Mouse (Mus musculus): ENCODE data around the gene Ssu72. TPM values are rescaled to one million over a fixed set of nuclear protein-coding genes. Genes with fewer than 3 reads are reported as not detected.

Gene Ssu72
- polyA plus RNA-seq, 1 experiment from 2014 or later: 91.2 TPM

DNA sequence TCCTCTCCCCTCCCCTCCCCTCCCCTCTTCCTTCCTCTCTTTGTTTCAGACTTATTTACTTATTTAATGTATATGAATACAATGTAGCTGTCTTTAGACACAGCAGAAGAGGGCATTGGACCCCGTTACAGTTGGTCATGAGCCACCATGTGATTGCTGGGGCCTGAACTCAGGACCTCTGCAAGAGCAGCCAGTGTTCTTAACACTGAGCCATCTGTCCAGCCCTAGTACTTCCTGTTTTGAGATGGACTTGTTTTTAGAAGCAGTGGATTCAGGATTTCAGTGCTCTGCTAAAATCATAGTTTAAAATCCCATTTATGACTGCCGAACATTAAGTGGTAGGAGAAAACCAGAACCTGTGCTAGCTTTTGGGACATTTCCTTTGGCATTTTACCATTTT, 4.0 kb downstream of the Ssu72 start:
- Histone ChIP-seq H3K27ac (no peak overlapping the region), H3K4me1 (peaks cover 61% of the 10 kb centered on the region), H3K27me3 (replicated peaks) (no peaks in the 10 kb centered on the region), H3K4me3 (no peak overlapping the region), H3K9ac (no peak overlapping the region), H3K4me2 (no peak overlapping the region), H3K36me3 (peaks cover 12% of the 10 kb centered on the region), H3K9me3 (replicated peaks) (no peaks in the 10 kb centered on the region)
- ATAC-seq: no peak
- WGBS (ENCODE audit: insufficient replicate concordance): 72% methylated on average over 2 of the region's 2 CpGs

DNA sequence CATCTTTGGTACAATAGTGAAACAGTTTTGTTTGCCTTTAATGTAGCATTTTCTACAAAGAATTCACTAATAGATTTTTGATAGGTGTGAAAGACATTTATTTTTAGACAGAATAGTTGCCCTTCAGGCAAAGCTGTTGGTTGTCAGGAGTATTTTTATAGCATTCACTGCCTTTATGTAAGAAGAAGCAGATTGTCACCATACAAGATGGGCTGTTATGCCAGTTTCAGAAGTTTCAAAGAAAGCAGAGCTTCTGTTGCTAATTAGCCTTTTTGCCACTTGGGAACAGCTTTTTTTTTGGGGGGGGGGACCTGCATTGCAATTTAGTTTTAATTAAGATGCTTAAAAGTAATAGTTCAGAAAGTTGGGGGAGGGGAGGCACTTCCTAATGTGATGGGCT, 4.4 kb downstream of the Ssu72 start:
- H3K9ac ChIP-seq: no peak overlapping the region
- peaks cover 16% of the 10 kb centered on the region for H3K36me3 ChIP-seq
- peaks cover 57% of the 10 kb centered on the region for H3K4me1 ChIP-seq
- no peak overlapping the region for H3K4me3 ChIP-seq
- no peak for ATAC-seq
- H3K27me3 ChIP-seq (replicated peaks): no peaks in the 10 kb centered on the region
- H3K9me3 ChIP-seq (replicated peaks): no peaks in the 10 kb centered on the region
- no peak overlapping the region for H3K4me2 ChIP-seq
- H3K27ac ChIP-seq: peak overlapping the region; percentile 2; the same call in 1 of the 2 replicates

DNA sequence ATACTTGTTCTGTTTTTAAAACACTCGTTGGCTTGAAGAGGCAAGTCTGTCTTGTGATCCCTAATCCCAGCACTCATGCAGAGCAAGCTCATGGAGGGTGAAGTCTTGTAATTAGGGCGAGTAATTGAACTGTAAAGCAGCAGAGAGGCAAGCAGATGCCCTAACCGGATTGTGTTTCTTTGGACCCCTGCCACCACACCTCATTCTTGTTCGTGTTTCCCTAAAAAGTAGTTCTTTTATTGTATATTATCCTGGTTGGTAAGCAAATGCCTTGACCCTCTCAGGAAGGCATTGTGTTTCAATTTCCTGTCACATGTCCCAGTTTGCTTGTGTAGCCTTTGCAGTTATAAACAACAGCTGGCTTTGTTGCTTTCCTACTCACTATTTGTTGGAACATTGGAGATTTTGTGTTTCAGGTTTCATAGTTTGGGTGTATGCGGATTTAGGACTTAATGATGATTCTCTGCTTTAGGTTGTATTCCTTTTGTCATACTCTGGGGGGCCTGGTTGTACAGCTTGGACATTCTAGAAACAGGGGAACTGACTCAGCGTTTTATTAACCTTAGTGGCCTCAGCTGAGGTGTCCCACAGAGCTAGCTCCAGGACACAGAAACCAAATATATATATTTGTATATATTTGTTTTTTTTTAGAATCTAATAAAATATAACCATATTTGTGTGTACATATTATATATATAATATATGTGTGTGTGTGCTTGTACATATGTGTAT, 6.1 kb downstream of the Ssu72 start:
- WGBS (ENCODE audit: insufficient replicate concordance): 50% methylated on average over 6 of the region's 6 CpGs
- no peaks in the 10 kb centered on the region for H3K9me3 ChIP-seq (replicated peaks)
- H3K4me2 ChIP-seq: no peak overlapping the region
- ATAC-seq: no peak
- H3K9ac ChIP-seq: no peak overlapping the region
- H3K27me3 ChIP-seq (replicated peaks): no peaks in the 10 kb centered on the region
- H3K36me3 ChIP-seq: peaks cover 33% of the 10 kb centered on the region
- 0 out of 2 replicates have a peak overlapping the region, but pooled peaks have one; percentile 2 for H3K27ac ChIP-seq
- no peak overlapping the region for H3K4me3 ChIP-seq
- peaks cover 54% of the 10 kb centered on the region for H3K4me1 ChIP-seq

DNA sequence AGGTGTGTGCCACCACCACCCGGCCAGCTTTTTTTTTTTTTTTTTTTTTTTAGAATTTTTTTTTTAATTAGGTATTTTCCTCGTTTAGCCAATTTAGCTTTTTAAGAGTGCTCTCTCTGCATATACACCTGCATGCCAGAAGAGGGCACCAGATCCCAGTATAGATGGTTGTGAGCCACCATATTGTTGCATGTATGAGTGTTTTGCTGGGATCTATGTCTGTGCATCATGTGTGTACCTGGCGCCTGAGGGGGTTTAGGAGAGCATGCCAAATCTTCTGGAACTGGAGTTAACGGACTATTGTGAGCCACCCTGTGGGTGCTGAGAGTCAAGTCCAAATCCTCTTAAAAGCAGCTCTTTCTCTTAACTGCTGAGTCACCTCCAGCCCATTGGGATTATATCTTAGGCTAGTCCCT, 17.1 kb downstream of the Ssu72 start:
- Histone ChIP-seq H3K36me3 (peaks cover 52% of the 10 kb centered on the region), H3K4me3 (no peak overlapping the region), H3K9ac (no peak overlapping the region), H3K9me3 (replicated peaks) (no peaks in the 10 kb centered on the region), H3K4me2 (no peak overlapping the region), H3K27me3 (replicated peaks) (no peaks in the 10 kb centered on the region), H3K27ac (no peak overlapping the region), H3K4me1 (no peaks in the 10 kb centered on the region)
- 0 out of 2 replicates have a peak, but pooled peaks have one; percentile 36 for ATAC-seq
- 43% methylated on average over 4 of the region's 4 CpGs for WGBS (ENCODE audit: insufficient replicate concordance)

DNA sequence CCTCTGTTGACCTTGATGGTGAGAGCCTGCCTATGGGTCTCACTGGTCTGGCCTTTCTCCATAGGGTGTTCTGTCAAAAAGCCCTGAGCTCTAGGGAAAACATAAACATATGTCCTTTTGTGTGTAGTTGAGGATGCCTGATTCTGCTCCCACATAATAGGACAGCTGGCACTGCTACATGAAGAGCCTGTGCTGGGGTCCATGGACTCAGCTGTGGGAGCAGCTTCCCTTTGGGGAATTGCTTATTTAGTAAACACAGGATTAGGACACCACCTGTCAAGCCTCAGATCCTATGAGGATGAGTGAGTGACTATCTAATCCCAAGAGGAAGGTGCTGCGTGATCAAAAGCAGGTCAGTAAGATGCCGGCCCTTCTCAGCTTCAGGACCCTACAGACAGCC, 23.4 kb downstream of the Ssu72 start:
- Histone ChIP-seq H3K4me1 (0 out of 2 replicates have a peak, but pooled peaks cover 3% of the 10 kb centered on the region), H3K27ac (0 out of 2 replicates have a peak overlapping the region, but pooled peaks have one; percentile 32), H3K27me3 (replicated peaks) (no peaks in the 10 kb centered on the region), H3K9me3 (replicated peaks) (no peaks in the 10 kb centered on the region), H3K36me3 (peaks cover 71% of the 10 kb centered on the region), H3K4me2 (no peak overlapping the region), H3K9ac (no peak overlapping the region), H3K4me3 (no peak overlapping the region)
- ATAC-seq: no peak
- WGBS (ENCODE audit: insufficient replicate concordance): 84% methylated on average over 2 of the region's 2 CpGs

DNA sequence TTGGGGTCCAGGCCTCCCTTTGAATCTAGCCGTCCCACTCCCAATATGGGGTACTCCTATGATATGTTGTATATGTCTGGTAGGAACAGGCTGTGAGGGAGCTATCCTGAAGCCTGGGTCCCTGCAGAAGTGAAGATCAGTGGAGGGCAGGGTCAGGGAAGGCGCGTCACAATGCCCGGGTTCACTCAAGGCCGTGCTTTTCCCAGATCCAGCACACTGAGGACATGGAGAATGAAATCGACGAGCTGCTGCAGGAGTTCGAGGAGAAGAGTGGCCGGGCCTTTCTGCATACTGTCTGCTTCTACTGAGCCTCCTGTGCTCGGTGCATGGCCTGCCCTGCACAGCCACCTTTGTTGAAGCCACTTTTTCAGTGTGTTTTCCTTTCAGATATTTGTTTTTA, 28.7 kb downstream of the Ssu72 start:
- Histone ChIP-seq H3K27me3 (replicated peaks) (no peaks in the 10 kb centered on the region), H3K4me1 (peaks cover 37% of the 10 kb centered on the region), H3K9ac (no peak overlapping the region; the same call in 1 of the 2 replicates), H3K4me2 (peak overlapping the region; percentile 96), H3K9me3 (replicated peaks) (no peaks in the 10 kb centered on the region), H3K4me3 (0 out of 2 replicates have a peak overlapping the region, but pooled peaks have one; percentile 78), H3K36me3 (peaks cover 44% of the 10 kb centered on the region), H3K27ac (0 out of 2 replicates have a peak overlapping the region, but pooled peaks have one; percentile 70)
- ATAC-seq: no peak
- WGBS (ENCODE audit: insufficient replicate concordance): 87% methylated on average over 10 of the region's 10 CpGs

DNA sequence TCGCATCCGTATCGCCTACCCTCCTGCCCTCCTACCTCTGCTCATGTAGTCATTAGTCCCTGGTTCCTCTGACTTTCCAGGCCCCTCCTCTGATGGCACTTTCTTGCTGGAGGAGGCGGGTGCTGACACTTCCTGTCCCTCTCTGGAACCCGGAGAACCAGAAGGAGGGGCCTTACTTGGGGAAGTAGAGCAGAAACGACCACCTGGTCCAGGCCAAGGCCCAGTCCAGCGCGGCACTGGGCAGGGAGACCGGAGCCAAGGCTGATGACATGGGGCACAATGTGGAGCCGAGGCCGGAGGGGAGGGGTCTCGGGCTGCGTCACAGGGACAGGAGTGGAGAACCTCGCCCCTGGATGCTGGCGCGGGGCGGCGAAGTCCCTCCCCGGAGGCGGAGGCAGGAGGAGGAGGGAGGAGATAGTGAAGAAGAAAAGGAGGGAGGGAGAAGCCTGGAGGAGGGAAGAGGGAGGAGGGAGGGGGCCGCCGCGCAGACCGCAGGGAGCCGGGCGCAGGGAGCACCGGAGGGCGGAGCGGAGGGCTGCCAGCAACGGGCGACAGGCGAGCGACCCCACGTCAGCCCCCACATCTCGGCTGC, 29.8 kb downstream of the Ssu72 start, which contains the start of gene Tmem240:
Tmem240 (plus strand) TSS at position 451 of the 592 bp plus-strand sequence.
- Histone ChIP-seq H3K27me3 (replicated peaks) (no peaks in the 10 kb centered on the region), H3K27ac (peak within 1 kb of the TSS; percentile 70), H3K9ac (peak within 1 kb of the TSS; percentile 76), H3K4me1 (peaks cover 40% of the 10 kb centered on the region), H3K36me3 (peaks cover 35% of the 10 kb centered on the region), H3K4me2 (peak within 1 kb of the TSS; percentile 96), H3K4me3 (peak within 1 kb of the TSS; percentile 78), H3K9me3 (replicated peaks) (no peaks in the 10 kb centered on the region)
- peak; percentile 89 for ATAC-seq
- WGBS (ENCODE audit: insufficient replicate concordance): 1% methylated on average over 35 of the region's 35 CpGs

DNA sequence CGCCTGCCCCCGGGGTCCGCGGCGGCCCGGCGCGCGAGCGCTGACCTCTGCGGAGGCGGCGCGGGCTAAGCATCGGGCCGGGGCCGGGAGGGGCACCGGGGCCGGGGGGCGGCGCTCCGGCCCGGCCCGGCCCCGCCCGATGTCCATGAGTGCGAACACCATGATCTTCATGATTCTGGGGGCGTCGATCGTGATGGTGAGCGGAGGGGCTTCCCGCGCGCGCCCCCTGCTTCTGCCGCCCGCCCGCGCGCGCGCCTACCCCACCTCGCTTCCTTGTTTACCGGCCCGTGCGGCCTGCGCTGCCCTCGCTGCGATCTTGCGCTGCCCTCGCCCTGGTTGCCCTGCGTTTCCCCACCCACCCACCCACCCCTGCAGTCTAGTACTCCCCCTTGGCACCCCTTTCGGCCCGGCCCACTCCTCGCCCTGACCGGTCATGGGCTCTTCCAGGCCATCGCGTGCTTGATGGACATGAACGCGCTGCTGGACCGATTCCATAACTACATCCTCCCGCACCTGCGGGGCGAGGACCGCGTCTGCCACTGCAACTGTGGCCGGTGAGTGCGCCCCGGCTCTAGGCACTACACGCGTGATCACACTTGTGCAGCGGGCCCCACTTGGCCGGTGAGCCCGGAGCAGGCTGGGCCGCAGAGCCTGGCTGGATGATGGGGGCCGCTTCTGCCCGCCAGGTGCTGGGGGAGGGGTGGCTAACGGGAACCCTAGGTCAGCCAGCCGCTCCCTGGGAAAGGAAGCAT, 30.5 kb downstream of the Ssu72 start:
- peak overlapping the region; percentile 65 for H3K27ac ChIP-seq
- no peaks in the 10 kb centered on the region for H3K9me3 ChIP-seq (replicated peaks)
- H3K36me3 ChIP-seq: peaks cover 41% of the 10 kb centered on the region
- WGBS (ENCODE audit: insufficient replicate concordance): 1% methylated on average over 76 of the region's 79 CpGs
- H3K9ac ChIP-seq: peak overlapping the region; percentile 76
- peak overlapping the region; percentile 78 for H3K4me3 ChIP-seq
- H3K4me2 ChIP-seq: peak overlapping the region; percentile 96
- H3K4me1 ChIP-seq: peaks cover 40% of the 10 kb centered on the region
- no peaks in the 10 kb centered on the region for H3K27me3 ChIP-seq (replicated peaks)
- peak; percentile 70 for ATAC-seq

DNA sequence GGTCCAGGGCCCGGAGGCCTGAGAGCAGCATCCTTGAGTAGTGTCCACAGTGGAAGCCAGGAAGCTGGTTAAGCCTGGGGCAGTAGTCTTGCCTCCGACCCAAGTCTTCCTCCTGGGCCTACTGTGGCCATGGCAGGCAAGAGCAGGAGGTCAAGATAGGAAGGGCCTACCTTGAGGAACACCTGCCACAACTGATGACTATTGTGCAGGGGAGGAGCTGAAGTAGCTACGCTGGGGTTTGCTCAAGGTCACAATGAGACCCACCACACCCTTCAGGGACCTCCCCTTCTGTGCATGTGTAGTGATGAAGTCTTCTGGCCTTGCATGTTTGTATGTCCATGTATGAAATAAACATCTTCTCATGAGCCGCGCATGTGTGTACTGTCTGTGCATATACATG, 31.2 kb downstream of the Ssu72 start:
- 78% methylated on average over 5 of the region's 5 CpGs for WGBS (ENCODE audit: insufficient replicate concordance)
- Histone ChIP-seq H3K9ac (peak overlapping the region; percentile 76), H3K27ac (no peak overlapping the region), H3K4me2 (peak overlapping the region; percentile 96), H3K9me3 (replicated peaks) (no peaks in the 10 kb centered on the region), H3K36me3 (peaks cover 42% of the 10 kb centered on the region), H3K4me3 (peak overlapping the region; percentile 78), H3K27me3 (replicated peaks) (no peaks in the 10 kb centered on the region), H3K4me1 (peaks cover 40% of the 10 kb centered on the region)
- ATAC-seq: no peak

DNA sequence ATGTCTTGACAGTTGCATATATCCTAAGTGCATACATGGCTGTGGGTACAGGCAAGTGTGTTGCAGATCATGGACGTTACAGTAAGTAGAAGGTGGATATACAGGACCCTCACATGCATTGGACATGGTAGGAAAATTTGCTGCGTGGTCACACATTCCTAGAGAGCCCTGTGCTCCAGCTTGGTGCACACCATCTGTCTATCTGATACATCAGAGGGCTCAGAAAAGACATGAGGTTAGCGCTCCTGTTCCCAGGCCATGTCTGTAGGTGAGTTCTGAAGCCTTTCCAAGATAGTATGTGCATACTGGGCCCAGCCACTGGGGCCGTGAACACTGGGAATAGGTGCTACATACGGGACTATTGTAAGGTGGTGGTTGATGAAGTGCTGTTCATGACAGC, 31.8 kb downstream of the Ssu72 start:
- ATAC-seq: no peak
- no peaks in the 10 kb centered on the region for H3K9me3 ChIP-seq (replicated peaks)
- H3K4me3 ChIP-seq: no peak overlapping the region
- no peak overlapping the region for H3K9ac ChIP-seq
- peaks cover 42% of the 10 kb centered on the region for H3K36me3 ChIP-seq
- peaks cover 40% of the 10 kb centered on the region for H3K4me1 ChIP-seq
- no peaks in the 10 kb centered on the region for H3K27me3 ChIP-seq (replicated peaks)
- no peak overlapping the region for H3K27ac ChIP-seq
- WGBS (ENCODE audit: insufficient replicate concordance): 83% methylated on average over 5 of the region's 5 CpGs
- no peak overlapping the region for H3K4me2 ChIP-seq

DNA sequence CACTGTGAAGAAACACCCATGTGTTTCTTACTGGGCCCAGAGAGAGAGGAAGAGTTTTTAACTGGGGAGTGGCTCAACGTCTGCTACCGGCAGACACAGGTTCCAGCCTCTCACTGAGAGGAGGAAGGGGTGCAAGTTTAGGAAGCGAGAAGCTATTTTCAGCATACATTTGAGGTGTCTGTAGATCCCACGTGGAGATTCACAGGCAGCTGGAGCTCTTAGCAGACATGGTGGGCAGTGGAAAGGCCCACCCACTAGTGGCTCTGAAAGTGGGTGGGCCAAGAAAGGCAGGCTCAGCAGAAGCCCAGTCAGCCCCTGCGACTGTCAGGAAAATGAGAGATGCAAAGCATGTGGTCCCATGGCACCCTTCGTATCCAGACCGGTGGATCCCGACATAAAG, 33.7 kb downstream of the Ssu72 start:
- H3K27ac ChIP-seq: no peak overlapping the region
- ATAC-seq: no peak
- no peak overlapping the region for H3K4me2 ChIP-seq
- H3K9me3 ChIP-seq (replicated peaks): no peaks in the 10 kb centered on the region
- WGBS (ENCODE audit: insufficient replicate concordance): 57% methylated on average over 8 of the region's 8 CpGs
- peaks cover 42% of the 10 kb centered on the region for H3K36me3 ChIP-seq
- H3K4me1 ChIP-seq: peaks cover 35% of the 10 kb centered on the region
- H3K9ac ChIP-seq: no peak overlapping the region
- no peaks in the 10 kb centered on the region for H3K27me3 ChIP-seq (replicated peaks)
- H3K4me3 ChIP-seq: no peak overlapping the region

DNA sequence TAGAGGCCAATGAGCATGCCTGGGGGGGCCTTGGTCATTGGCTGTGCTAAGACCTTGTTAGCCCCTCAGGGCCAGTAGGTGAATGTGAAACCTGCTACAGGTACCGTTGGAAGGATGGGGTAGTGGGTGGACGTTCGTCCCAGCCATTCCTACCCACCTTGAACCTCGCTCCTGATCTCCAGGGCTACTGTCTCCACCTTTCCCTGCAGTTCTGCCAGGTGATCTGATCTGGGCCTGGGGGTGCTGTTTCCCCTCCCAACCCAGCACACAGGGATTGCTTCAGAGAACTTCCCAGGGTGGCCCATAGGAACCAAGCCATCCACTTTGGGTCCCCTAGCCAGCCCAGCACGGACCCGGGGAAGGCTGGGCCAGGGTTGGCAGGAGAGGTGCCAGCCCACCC, 34.6 kb downstream of the Ssu72 start:
- 79% methylated on average over 6 of the region's 6 CpGs for WGBS (ENCODE audit: insufficient replicate concordance)
- Histone ChIP-seq H3K4me1 (peaks cover 26% of the 10 kb centered on the region), H3K4me3 (no peak overlapping the region), H3K27me3 (replicated peaks) (no peaks in the 10 kb centered on the region), H3K9ac (no peak overlapping the region), H3K9me3 (replicated peaks) (no peaks in the 10 kb centered on the region), H3K36me3 (peaks cover 48% of the 10 kb centered on the region), H3K4me2 (no peak overlapping the region), H3K27ac (no peak overlapping the region)
- no peak for ATAC-seq
